Mouse (Mus musculus): ENCODE data around the gene Rtn4r.

Rtn4r gene

GRCm38 (mm10) chr16:18127241-18127861, at the start of gene Rtn4r:
Gene Rtn4r, plus strand, starts transcription at chr16:18127642.
- DNase-seq (ENCODE audit: low read depth, low spot score), result no peak

DNA sequence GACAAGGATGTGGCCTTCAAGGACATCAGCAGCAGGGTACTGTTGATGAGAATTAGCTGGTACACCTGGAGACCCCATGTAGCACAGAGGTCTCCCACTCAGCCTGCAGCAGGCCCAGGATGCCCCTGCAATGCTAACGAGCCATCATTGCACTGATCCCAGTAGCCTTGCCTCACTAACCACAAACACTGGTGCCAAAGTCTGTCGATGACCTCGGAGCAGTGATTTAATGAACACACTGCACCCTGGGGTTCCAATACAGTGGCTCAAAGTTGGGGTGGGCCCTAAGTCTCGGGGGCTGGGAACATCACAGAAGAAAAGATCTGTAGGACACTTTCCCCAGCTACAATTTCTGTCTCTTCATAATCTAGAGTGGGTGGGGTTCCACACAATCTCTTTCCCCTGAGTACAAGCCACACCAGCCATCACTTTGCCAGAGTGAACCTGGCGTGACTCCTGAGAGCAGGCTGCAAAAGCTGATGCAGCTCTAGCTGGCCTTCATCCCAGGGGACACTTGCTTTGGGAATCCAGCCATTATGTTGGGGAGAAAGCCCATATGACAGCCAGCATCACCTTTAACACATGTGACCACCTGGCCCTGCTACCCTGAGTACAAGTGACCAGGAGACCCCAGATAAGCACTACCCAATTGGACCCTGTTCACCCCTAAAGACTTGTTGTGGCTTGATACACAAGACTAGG, 49.0 kb upstream of the Rtn4r start:
- no peak for DNase-seq (ENCODE audit: low read depth, low spot score)

DNA sequence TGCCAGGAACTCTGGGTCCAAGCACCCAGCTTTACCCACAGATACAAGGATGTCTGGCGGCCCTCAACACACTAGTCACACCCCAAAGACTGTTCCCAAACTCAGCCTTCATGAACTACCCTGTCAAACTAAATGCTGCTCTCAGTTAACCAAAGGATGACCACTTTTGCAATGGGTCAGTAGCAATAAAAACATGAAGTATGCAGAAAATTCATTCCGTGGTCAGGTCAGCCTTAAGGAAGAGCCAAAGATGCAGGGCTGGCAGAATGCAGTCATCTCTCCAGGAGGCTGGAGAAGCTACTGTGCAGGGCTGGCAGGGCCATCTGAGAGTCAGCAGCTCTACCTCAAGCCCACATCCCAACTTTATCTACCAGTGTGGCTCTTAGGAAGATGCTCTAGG, 48.1 kb upstream of the Rtn4r start:
- DNase-seq (ENCODE audit: low read depth, low spot score), result no peak

DNA sequence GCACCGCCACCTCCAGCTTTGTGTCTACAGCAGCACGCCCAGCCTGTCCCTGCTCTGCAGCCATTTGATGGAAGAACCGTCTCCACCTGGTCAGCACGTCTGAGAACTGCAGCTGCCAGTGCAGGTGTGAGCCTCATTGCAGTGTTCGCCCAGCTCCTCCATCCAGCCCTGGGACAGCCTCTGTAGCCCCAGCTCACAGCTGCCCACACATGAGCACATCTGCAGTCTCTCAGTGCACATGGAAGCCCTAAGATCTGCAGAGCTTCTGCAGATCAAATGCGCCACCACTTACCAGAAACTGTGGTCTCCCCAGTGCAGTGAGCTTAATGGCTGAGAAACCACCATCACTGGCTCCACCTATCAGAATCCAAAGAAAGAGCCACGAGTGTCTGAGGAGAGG, 47.3 kb upstream of the Rtn4r start:
- DNase-seq (ENCODE audit: low read depth, low spot score), result no peak

DNA sequence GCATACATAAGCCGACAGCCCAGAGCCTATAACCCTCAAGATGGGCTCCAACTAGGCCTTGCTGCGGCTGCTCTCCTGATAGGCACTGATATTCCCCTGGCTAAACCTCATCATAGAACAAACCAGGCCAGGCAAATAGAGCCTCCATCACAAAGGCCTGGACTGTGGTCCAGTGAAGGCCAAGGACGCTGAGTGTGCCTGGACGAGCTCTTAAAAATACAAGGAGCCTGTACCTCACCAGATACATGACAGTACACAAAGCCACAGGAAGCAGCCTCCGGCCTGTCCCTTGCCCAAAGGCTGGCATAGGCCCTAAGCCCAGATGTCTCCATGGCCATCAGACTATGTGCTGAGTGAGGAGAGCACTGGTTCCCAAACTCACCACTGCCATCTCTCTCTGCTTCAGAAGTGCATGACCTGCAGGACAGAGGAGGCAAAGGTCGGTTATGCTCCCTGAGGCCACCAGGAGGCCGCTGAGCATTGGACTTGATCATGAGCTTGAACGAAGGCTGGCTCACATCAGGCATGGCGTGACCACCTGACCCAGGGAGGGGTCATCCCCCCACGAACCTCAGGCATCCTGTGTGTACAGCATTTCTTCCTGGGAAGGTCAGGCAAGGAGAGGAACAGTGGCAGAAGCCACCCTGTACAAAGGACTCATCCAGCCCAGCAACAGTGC, 46.2 kb upstream of the Rtn4r start:
- no peak for DNase-seq (ENCODE audit: low read depth, low spot score)

GRCm38 (mm10) chr16:18082291-18082690, 45.2 kb upstream of the Rtn4r start:
- no peak for DNase-seq (ENCODE audit: low read depth, low spot score)

GRCm38 (mm10) chr16:18083231-18083951, 44.1 kb upstream of the Rtn4r start:
- DNase-seq (ENCODE audit: low read depth, low spot score), result peak; percentile 91

DNA sequence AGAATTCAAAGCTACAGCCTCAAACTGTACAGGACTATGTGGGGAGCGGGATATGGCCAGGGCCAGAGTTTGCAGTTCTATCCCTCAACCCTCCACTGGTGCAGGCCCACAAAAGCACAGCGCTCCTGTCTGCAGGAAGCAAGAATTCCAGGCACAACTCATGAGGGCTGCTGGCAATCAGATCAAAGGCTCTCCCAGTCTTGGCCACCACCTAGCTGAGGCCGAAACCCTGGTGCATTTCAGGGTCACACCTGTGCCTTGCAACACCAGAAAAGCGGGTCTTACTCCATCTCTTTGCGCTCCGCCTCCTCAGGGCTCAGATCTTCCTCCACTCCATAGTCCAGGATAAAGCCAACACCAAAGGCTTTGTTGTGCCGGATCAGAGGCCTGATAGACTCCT, 43.2 kb upstream of the Rtn4r start:
- no peak for DNase-seq (ENCODE audit: low read depth, low spot score)

DNA sequence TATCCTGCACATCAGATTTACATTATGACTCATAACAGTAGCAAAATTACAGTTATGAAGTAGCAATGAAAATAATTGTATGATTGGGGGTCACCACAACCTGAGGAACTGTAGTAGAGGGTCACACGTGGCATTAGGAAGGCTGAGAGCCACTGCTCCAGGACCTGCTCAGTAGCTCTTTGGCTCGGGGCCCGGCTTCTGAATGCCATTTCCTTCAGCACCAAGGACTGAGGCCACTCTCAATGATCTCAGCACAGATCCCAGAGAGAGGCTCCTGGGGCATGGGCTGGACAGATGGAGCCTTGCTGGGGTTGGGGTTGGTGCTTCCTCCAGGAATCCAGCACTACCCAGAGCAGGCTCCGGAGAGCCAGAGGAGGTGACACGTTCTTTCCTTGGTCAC, 40.3 kb upstream of the Rtn4r start:
- DNase-seq (ENCODE audit: low read depth, low spot score), result no peak

- DNase-seq (ENCODE audit: low read depth, low spot score), result no peak
Observed at GRCm38 (mm10) chr16:18096348-18096747, 31.1 kb upstream of the Rtn4r start.

GRCm38 (mm10) chr16:18102816-18103215, 24.6 kb upstream of the Rtn4r start:
- DNase-seq (ENCODE audit: low read depth, low spot score), result no peak

DNA sequence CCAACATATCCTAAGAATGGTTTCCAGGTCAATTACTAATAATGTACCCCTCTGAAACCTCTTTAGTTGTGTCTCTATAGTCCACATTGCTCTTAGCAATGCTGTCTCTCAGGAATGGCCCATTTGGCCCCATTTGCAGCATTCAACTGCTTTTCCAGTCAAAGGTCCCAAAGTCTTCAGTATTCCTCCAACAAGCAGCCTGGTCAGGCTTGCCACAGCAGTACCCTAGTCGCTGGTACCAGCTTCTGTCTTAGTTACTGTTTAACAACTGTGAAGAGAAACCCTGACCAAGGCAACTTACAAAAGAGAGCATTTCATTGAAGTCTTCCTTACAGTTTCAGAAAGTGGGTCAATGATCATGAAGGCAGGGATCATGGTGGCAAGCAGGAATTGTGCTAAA, 24.1 kb upstream of the Rtn4r start:
- no peak for DNase-seq (ENCODE audit: low read depth, low spot score)

GRCm38 (mm10) chr16:18103808-18104207, 23.6 kb upstream of the Rtn4r start:
- DNase-seq (ENCODE audit: low read depth, low spot score), result no peak

GRCm38 (mm10) chr16:18108221-18108966, 19.0 kb upstream of the Rtn4r start:
- DNase-seq (ENCODE audit: low read depth, low spot score), result peak; percentile 70

DNA sequence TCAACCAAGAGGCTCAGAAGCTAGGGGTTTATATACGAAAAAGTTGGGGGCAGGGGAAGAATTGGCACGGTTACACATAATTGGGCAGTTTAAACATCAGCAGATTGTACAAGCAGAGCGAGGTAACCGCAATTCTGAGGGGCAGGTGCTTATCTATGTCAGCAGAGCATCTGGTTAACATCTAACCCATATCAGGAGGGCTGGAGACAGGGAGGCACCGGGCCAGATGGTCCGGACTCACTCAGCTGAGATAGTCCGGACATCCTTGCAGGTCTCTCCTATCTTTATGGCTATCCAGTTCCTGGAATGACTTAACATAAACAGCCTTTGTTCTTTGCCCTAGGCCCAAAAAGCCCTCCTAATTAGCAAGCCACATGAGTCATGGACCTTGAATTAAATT, 16.4 kb upstream of the Rtn4r start:
- no peak for DNase-seq (ENCODE audit: low read depth, low spot score)

DNA sequence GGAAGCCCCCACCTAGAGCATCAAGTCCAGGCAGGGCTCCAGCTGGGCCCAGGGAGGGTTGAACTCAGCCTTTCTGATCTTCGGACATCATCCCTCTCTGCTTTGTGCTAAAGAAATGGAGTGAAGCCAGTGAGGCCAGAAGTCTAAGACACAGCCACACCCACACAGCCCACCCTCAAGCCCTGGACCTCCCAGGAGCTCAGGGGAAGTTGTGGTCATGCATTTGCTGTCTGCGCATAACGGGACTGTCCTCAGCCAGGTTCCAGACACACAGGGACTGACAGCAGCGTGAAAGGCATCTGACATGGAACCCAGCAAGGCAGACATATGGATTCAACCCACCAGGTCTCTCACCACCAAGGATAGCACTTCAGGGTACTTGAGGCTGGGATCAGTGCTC, 11.0 kb upstream of the Rtn4r start:
- DNase-seq (ENCODE audit: low read depth, low spot score), result no peak

GRCm38 (mm10) chr16:18118285-18118684, 9.2 kb upstream of the Rtn4r start:
- DNase-seq (ENCODE audit: low read depth, low spot score), result no peak

- DNase-seq (ENCODE audit: low read depth, low spot score), result no peak
Observed at GRCm38 (mm10) chr16:18119031-18119730, 8.3 kb upstream of the Rtn4r start.

DNA sequence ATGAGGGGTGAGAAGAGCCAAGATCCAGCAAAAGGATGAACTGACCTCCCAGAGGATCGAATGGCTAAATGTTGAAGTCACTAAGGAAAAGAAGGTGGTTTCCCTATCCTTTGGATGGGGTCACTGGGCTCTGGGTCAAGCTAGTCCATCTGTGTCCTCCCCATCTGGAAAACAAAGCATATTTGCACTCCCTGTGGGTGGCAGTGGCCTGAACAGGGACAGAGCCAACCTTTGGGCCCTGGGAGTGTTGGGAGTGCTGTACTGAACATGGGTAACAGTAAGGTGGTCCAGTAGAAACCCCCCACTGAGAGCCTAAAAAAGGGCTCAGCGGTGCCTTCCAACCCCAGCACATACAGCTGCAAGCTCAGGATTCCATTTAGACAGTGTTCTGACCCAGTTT, 4.7 kb upstream of the Rtn4r start:
- DNase-seq (ENCODE audit: low read depth, low spot score), result no peak

GRCm38 (mm10) chr16:18123471-18123870, 4.0 kb upstream of the Rtn4r start:
- no peak for DNase-seq (ENCODE audit: low read depth, low spot score)

- no peak for DNase-seq (ENCODE audit: low read depth, low spot score)
Observed at GRCm38 (mm10) chr16:18124040-18124439, 3.4 kb upstream of the Rtn4r start.
